Mouse (Mus musculus) olfactory bulb, adult 2 months (tissue): ENCODE measurements around the gene Cldn8. TPM values are rescaled to one million over a fixed set of nuclear protein-coding genes. Genes with fewer than 3 reads are reported as not detected.

Experiments used
- H3K27ac ChIP-seq: fragments of 200-500 bp; 2 replicates; pipeline ENCODE4 v1.5.1; 2012; ENCODE audit warnings: low read depth, low read length; ENCODE audit not compliant: insufficient read depth
- H3K4me1 ChIP-seq: fragments of 200-500 bp; 2 replicates; pipeline ENCODE4 v1.6.1; 2012; ENCODE audit warnings: low read length; ENCODE audit not compliant: control insufficient read depth, insufficient read depth
- H3K4me3 ChIP-seq: fragments of 200-500 bp; 2 replicates; pipeline ENCODE4 v1.5.1; 2012; ENCODE audit warnings: mild to moderate bottlenecking, low read depth, low read length, moderate library complexity; ENCODE audit not compliant: insufficient read depth
- CTCF ChIP-seq: fragments of 200-500 bp; IDR thresholded peaks from 2 replicates; pipeline ENCODE4 v1.5.1; 2012; ENCODE audit warnings: low read depth, mild to moderate bottlenecking, low read length, moderate library complexity; ENCODE audit not compliant: insufficient read depth
- POLR2A ChIP-seq: fragments of 200-500 bp; IDR thresholded peaks from 2 replicates; pipeline ENCODE4 v1.6.1; 2012; ENCODE audit warnings: mild to moderate bottlenecking, low read depth, low read length, moderate library complexity; ENCODE audit not compliant: insufficient read depth
- WGBS: fragments of 180-500 bp; shearing (Covaris S2); methylation state at CpG from one replicate; pipeline ENCODE4 v1.1.7; 2018; 5-methylcytosine and 5-hydroxymethylcytosine counted together
- polyA plus RNA-seq: library from polyadenylated mRNA; stranded (reverse); fragments of >200 nt; gene quantifications from 2 replicates; pipeline ENCODE4 v1.2.4, GENCODE M21; 2012; ENCODE audit warnings: low replicate concordance; ENCODE audit not compliant: missing spikeins, insufficient read depth, insufficient read length

The Cldn8 gene
- polyA plus RNA-seq, 1 experiment: not detected

GRCm38 (mm10) chr16:88575885-88576679 is 13.1 kb upstream of the Cldn8 start:
- TF ChIP-seq CTCF (no peak), POLR2A (no peak)
- Histone ChIP-seq H3K4me1 (no peaks in the 10 kb centered on the region), H3K4me3 (no peak overlapping the region), H3K27ac (no peak overlapping the region)
- WGBS: 82% methylated on average over 4 of the region's 4 CpGs

GRCm38 (mm10) chr16:88572904-88573404 is 10.0 kb upstream of the Cldn8 start:
- TF ChIP-seq CTCF (no peak), POLR2A (no peak)
- no peak overlapping the region for H3K27ac ChIP-seq
- no peak overlapping the region for H3K4me3 ChIP-seq
- H3K4me1 ChIP-seq: no peaks in the 10 kb centered on the region
- 85% methylated on average over 5 of the region's 5 CpGs for WGBS

GRCm38 (mm10) chr16:88570136-88570535 is 7.2 kb upstream of the Cldn8 start:
- Histone ChIP-seq H3K4me1 (no peaks in the 10 kb centered on the region), H3K27ac (no peak overlapping the region), H3K4me3 (no peak overlapping the region)
- no peak for TF ChIP-seq CTCF
- TF ChIP-seq POLR2A: no peak

DNA sequence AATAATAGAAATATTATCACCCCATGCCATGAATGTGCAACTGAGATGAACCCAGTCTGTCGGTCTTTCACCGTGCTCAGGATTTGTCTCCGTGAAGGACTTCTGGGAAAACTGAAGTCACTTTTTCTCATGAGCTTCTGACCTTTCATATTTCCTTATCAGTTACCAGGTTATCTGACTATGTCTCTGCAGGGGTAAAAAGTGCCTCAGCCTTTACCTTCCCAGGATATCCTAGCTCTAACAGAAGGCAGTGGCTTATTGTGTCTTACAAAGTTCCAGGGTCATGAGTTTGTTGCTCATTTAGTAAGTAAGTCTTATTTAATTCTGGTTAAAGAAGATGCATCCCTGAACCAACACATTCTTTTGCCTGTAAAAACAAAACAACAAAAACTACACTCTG is 6.7 kb upstream of the Cldn8 start:
- TF ChIP-seq CTCF: no peak
- no peak for TF ChIP-seq POLR2A

GRCm38 (mm10) chr16:88569096-88569495 is 6.1 kb upstream of the Cldn8 start:
- WGBS: 87% methylated on average over 1 of the region's 1 CpGs
- H3K4me3 ChIP-seq: no peak overlapping the region
- no peak for TF ChIP-seq CTCF
- no peak overlapping the region for H3K27ac ChIP-seq
- H3K4me1 ChIP-seq: no peaks in the 10 kb centered on the region

More for the DNA sequence above, 6.7 kb upstream of the Cldn8 start:
- WGBS: 98% methylated on average over 3 of the region's 3 CpGs
- no peak overlapping the region for H3K27ac ChIP-seq
- no peak overlapping the region for H3K4me3 ChIP-seq
- no peaks in the 10 kb centered on the region for H3K4me1 ChIP-seq

DNA sequence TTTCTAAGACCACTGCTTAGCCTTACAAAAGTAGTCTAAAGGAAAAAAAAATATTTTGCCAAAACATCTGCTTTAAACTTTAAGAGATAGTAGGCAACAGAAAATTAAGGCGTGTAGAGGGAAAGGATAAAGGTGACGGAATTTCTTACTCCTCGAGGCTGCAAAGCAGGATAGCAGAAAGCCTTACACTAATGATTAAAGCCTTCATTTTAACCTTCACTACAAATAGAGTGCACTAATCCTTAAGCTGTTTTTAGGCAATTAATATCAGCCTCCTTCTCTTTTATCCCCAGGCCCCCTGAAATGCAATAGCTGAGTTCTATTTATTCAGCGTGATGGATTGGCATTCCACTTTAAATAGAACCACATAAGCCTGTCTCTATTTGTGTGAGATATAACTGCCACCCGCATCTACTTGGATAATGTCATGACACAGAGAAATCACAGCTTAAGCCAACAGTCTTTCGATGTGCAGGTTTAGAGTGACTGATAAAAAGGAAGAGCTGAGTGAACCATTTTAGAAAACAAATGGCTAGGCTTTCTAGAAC is 1.3 kb downstream of the Cldn8 start:
- 42% methylated on average over 6 of the region's 6 CpGs for WGBS
- H3K4me1 ChIP-seq: no peaks in the 10 kb centered on the region
- H3K27ac ChIP-seq: no peak overlapping the region
- TF ChIP-seq CTCF (no peak), POLR2A (no peak)
- H3K4me3 ChIP-seq: no peak overlapping the region

DNA sequence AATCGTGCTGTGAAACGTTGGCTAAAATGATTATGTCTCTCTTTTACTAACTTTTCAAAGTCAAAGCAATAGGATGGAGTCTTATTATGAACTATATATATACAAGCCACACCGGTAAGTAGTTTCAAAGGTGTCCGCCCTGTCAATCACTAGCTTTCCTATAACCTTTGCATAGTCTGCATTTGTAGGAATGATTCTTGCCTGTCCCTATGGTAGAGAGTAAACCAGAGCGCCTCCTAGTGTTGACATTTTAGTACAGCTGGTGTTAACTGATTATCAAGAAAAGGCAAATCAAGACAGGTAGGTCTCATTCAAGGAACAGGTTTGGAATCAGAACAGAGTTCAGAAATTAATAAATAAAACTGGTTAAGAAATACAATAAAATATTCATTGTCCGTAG is 20.5 kb downstream of the Cldn8 start:
- H3K4me1 ChIP-seq: no peaks in the 10 kb centered on the region
- TF ChIP-seq POLR2A (no peak), CTCF (no peak)
- H3K27ac ChIP-seq: no peak overlapping the region
- WGBS: 62% methylated on average over 6 of the region's 6 CpGs
- no peak overlapping the region for H3K4me3 ChIP-seq

GRCm38 (mm10) chr16:88539841-88540487 is 23.0 kb downstream of the Cldn8 start:
- H3K4me3 ChIP-seq: no peak overlapping the region
- no peak overlapping the region for H3K27ac ChIP-seq
- TF ChIP-seq POLR2A: no peak
- no peak for TF ChIP-seq CTCF
- H3K4me1 ChIP-seq: no peaks in the 10 kb centered on the region
- 76% methylated on average over 3 of the region's 3 CpGs for WGBS

DNA sequence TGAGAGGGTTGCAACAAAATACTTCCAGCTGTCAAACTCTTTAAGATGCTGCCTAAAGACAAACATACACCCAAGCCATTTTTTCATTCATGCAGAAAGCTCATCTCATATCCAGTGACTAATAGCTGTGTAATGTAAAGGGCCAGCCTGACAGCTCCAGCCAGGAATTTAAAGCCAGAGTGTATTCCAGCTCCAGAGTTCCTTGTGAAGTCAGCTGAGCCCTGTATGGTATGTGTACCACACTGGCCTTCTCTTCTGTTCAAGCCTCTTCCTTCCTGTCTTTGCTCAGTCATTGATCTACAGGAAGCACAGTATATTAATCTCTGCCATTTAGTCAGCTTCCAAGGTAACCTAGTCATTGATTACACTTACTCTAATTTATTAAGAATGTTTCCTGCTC is 51.6 kb downstream of the Cldn8 start:
- TF ChIP-seq POLR2A: no peak
- TF ChIP-seq CTCF: no peak
- Histone ChIP-seq H3K4me1 (no peaks in the 10 kb centered on the region), H3K27ac (no peak overlapping the region), H3K4me3 (no peak overlapping the region)

Other genes starting within 250 kb of the Cldn8 start
- gene Cldn17, start 56.2 kb downstream of the Cldn8 start, polyA plus RNA-seq: not detected in 2 replicates
- gene Krtap24-1, start 49.1 kb upstream of the Cldn8 start, polyA plus RNA-seq: not detected in 2 replicates
- not detected in 2 replicates for gene 2310079G19Rik, start 64.5 kb upstream of the Cldn8 start, polyA plus RNA-seq
- not detected in 2 replicates for gene Krtap26-1, start 84.6 kb upstream of the Cldn8 start, polyA plus RNA-seq
- gene Krtap27-1, start 108.5 kb upstream of the Cldn8 start, polyA plus RNA-seq: not detected in 2 replicates
- gene 2310061N02Rik, start 144.8 kb upstream of the Cldn8 start, polyA plus RNA-seq: not detected in 2 replicates
- gene Krtap13-1, start 165.7 kb upstream of the Cldn8 start, polyA plus RNA-seq: not detected in 2 replicates
- not detected in 2 replicates for gene Krtap13, start 188.5 kb upstream of the Cldn8 start, polyA plus RNA-seq
- not detected in 2 replicates for gene 2310034C09Rik, start 195.7 kb upstream of the Cldn8 start, polyA plus RNA-seq
- not detected in 2 replicates for gene 2310057N15Rik, start 211.0 kb upstream of the Cldn8 start, polyA plus RNA-seq
- not detected in 2 replicates for gene Gm5965, start 214.7 kb upstream of the Cldn8 start, polyA plus RNA-seq
- gene Gm20741, start 249.0 kb upstream of the Cldn8 start, polyA plus RNA-seq: not detected in 2 replicates